Mouse (Mus musculus) left cerebral cortex, adult 8-10 months (tissue): Measurements from ENCODE around the gene Olfml1. TPM values are rescaled to one million over a fixed set of nuclear protein-coding genes. Genes with fewer than 3 reads are reported as not detected.

Source experiments
- DNase-seq, 2 experiments: peaks; one replicate each; pipeline ENCODE4 v3.0.0; 2022; ENCODE audit warnings: low spot score in 2 of 2
- total RNA-seq, 4 experiments: library from RNA; stranded (reverse); gene quantifications; 2 replicates each; pipeline ENCODE4 v1.2.4; 2022

The Olfml1 gene
- 10 to 100 TPM; 14.5 to 19.7 (median 17.2) TPM for total RNA-seq

GRCm38 (mm10) chr7:107567261-107567671 lies at the start of gene Olfml1:
Gene Olfml1 (plus strand): TSS chr7:107567446.
- peak; percentile 7 to 25 for DNase-seq

GRCm38 (mm10) chr7:107519256-107520025 lies 47.8 kb upstream of the Olfml1 start:
- no peak for DNase-seq

- no peak for DNase-seq
Observed at GRCm38 (mm10) chr7:107521411-107521810, 45.8 kb upstream of the Olfml1 start.

GRCm38 (mm10) chr7:107526299-107526698 lies 40.9 kb upstream of the Olfml1 start:
- peak; percentile 8 to 26 for DNase-seq

GRCm38 (mm10) chr7:107528169-107528772 lies 39.0 kb upstream of the Olfml1 start:
- no peak for DNase-seq

- no peak for DNase-seq
Observed at GRCm38 (mm10) chr7:107529364-107529763, 37.9 kb upstream of the Olfml1 start.

GRCm38 (mm10) chr7:107535311-107535710 lies 31.9 kb upstream of the Olfml1 start:
- DNase-seq, result no peak

GRCm38 (mm10) chr7:107536516-107536915 lies 30.7 kb upstream of the Olfml1 start:
- DNase-seq, result no peak

GRCm38 (mm10) chr7:107540034-107540433 lies 27.2 kb upstream of the Olfml1 start:
- DNase-seq, result no peak

- no peak for DNase-seq
Observed at GRCm38 (mm10) chr7:107545011-107545410, 22.2 kb upstream of the Olfml1 start.

GRCm38 (mm10) chr7:107547872-107548271 lies 19.4 kb upstream of the Olfml1 start:
- DNase-seq, result no peak

GRCm38 (mm10) chr7:107553461-107553860 lies 13.8 kb upstream of the Olfml1 start:
- no peak for DNase-seq

- no peak for DNase-seq
Observed at GRCm38 (mm10) chr7:107555906-107556305, 11.3 kb upstream of the Olfml1 start.

- DNase-seq, result no peak
Observed at GRCm38 (mm10) chr7:107560675-107561074, 6.6 kb upstream of the Olfml1 start.

- no peak for DNase-seq
Observed at GRCm38 (mm10) chr7:107561584-107561983, 5.7 kb upstream of the Olfml1 start.

GRCm38 (mm10) chr7:107563727-107564126 lies 3.5 kb upstream of the Olfml1 start:
- DNase-seq, result no peak

- DNase-seq, result no peak
Observed at GRCm38 (mm10) chr7:107567674-107568073, 428 bp downstream of the Olfml1 start.

- DNase-seq, result no peak
Observed at GRCm38 (mm10) chr7:107568971-107569370, 1.7 kb downstream of the Olfml1 start.

- no peak for DNase-seq
Observed at GRCm38 (mm10) chr7:107573856-107574255, 6.6 kb downstream of the Olfml1 start.

- no peak for DNase-seq
Observed at GRCm38 (mm10) chr7:107574276-107574675, 7.0 kb downstream of the Olfml1 start.

GRCm38 (mm10) chr7:107592641-107593040 lies 25.4 kb downstream of the Olfml1 start:
- DNase-seq, result peak in 1 of 2 experiments; percentile 51

GRCm38 (mm10) chr7:107593904-107594303 lies 26.7 kb downstream of the Olfml1 start:
- DNase-seq, result no peak

- DNase-seq, result peak; percentile 12 to 26
Observed at GRCm38 (mm10) chr7:107594325-107594856, 27.1 kb downstream of the Olfml1 start.
